Mouse (Mus musculus) megakaryocyte, embryonic 14.5 days (primary cell): ENCODE data around the gene Opcml.

Experiments
- FLI1 ChIP-seq: IDR thresholded peaks from 2 replicates; pipeline ENCODE4 v1.6.1; 2012; ENCODE audit warnings: low read length, inconsistent platforms, mixed read lengths
- GATA1 ChIP-seq: IDR thresholded peaks from 3 replicates; pipeline ENCODE4 v1.6.1; 2012; ENCODE audit warnings: mixed read lengths, low read length, inconsistent platforms, borderline replicate concordance

- no peak for TF ChIP-seq FLI1
- no peak for TF ChIP-seq GATA1
These were observed 661.9 kb downstream of the Opcml start for GRCm38 (mm10) chr9:28452509-28452908.
